Mouse (Mus musculus) E14TG2a.4 (cell line): ENCODE results near the gene Kcnh7.

ENCODE experiments used
- H3K27me3 ChIP-seq: 2 replicates; pipeline ENCODE4 v1.6.1; 2014; ENCODE audit warnings: low read length, control low read depth; ENCODE audit not compliant: insufficient read depth
- H3K36me3 ChIP-seq: 2 replicates; pipeline ENCODE4 v1.6.1; 2014; ENCODE audit warnings: low read length, control low read depth; ENCODE audit not compliant: insufficient read depth
- H3K4me1 ChIP-seq: replicated peaks from 2 replicates; pipeline ENCODE4 v1.6.1; 2014; ENCODE audit warnings: low read depth, low read length, control low read depth
- H3K4me3 ChIP-seq: replicated peaks from 2 replicates; pipeline ENCODE4 v1.5.1; 2014; ENCODE audit warnings: mild to moderate bottlenecking, low read length
- H3K9me3 ChIP-seq: 2 replicates; pipeline ENCODE4 v1.6.1; 2014; ENCODE audit warnings: low read length, control low read depth
- CTCF ChIP-seq: conservative IDR thresholded peaks from 2 replicates; pipeline ENCODE4 v1.5.1; 2014; ENCODE audit warnings: low read length
- NANOG ChIP-seq: IDR thresholded peaks from 2 replicates; pipeline ENCODE4 v1.6.1; 2014; ENCODE audit warnings: borderline replicate concordance, low read length, mixed read lengths
- POU5F1 ChIP-seq: IDR thresholded peaks from 2 replicates; pipeline ENCODE4 v1.6.1; 2014; ENCODE audit warnings: low read length, borderline replicate concordance

Gene Kcnh7

GRCm38 (mm10) chr2:62644891-62645290 is 539.2 kb downstream of the Kcnh7 start:
- Histone ChIP-seq H3K36me3 (no peaks in the 10 kb centered on the region), H3K4me1 (peaks cover 8% of the 10 kb centered on the region; the same call in 1 of the 2 replicates), H3K9me3 (no peaks in the 10 kb centered on the region), H3K4me3 (no peak overlapping the region), H3K27me3 (peaks cover 23% of the 10 kb centered on the region)
- no peak for TF ChIP-seq POU5F1
- no peak for TF ChIP-seq NANOG
- no peak for TF ChIP-seq CTCF
